Mouse (Mus musculus): ENCODE data around the gene Elovl7.
A peak's percentile ranks its signal among the peaks of the same experiment; 100 is the strongest.

Elovl7 gene

GRCm38 (mm10) chr13:108241715-108242114 is 27.5 kb downstream of the Elovl7 start:
- DNase-seq (ENCODE audit: low spot score in 2 of 2) = no peak

DNA sequence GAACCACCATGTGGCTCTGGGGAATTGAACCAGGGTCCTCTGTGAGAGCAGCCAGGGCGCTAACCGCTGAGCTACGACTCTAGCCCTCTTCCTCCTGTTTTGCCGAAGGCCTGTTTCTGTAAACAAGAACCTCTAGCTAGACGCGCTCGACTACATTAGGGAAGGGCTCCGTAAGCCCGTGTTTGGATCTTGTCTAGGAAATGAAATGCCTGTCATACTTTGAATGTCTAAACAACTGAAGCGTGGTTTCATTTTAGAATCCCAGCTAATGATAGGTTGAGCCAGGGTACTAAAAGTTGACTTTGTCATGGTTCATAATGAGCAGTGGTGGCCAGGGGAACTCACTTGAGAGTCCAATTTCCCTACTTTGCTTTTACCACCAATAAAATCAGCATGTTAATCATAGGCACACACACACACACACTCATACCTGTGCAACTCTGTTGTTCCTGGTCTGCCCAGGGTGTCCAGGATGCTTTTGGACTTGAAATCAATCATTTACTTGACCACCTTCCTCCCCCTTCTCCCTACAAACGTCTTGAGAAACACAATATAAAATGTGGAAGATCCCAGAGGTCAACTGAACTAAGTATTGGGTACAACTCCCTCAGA is 31.0 kb downstream of the Elovl7 start:
- no peak for DNase-seq (ENCODE audit: low spot score in 2 of 2)

GRCm38 (mm10) chr13:108251106-108251505 is 36.9 kb downstream of the Elovl7 start:
- no peak for DNase-seq (ENCODE audit: low spot score in 2 of 2)

GRCm38 (mm10) chr13:108253977-108254376 is 39.8 kb downstream of the Elovl7 start:
- no peak for DNase-seq (ENCODE audit: low spot score in 2 of 2)

DNA sequence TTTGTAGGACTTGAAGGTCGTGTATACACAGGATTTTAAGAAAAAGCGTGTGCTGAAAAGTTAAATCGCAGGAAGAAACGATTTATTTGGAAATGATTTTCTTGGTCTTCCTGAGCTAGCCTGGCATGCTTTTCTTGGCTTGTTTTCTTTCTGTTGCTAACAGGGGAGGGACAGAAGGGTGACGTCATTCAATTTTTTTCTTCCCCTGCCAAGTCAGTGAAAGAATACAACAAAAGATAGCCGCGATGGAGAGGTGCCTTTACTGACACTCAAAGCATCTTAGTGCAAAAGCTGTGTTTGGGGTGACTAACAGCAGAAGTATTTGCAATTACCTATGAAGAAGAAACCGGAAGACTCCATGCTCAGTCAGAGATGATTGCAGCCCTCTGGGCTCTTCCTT is 48.8 kb downstream of the Elovl7 start:
- no peak for DNase-seq (ENCODE audit: low spot score in 2 of 2)

DNA sequence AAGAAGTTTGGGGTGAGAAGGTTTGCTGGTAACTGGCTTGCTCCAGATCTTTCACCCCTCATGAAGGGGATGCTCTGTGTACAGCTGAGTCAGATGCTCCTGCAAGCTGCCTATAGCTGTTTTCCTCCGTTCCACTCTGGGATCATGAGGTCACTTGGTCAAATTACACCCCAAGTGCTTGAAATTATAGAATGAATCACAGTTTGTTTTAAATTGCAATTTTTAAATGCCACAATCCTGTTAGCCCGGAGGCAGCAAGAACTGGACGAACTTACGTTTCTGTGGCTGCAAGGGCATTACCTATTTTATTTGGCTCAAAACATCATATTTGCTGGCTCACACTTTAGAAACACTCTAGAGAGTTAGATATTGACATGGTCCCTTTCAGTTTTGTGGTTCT is 51.2 kb downstream of the Elovl7 start:
- DNase-seq (ENCODE audit: low spot score in 2 of 2) = no peak

DNA sequence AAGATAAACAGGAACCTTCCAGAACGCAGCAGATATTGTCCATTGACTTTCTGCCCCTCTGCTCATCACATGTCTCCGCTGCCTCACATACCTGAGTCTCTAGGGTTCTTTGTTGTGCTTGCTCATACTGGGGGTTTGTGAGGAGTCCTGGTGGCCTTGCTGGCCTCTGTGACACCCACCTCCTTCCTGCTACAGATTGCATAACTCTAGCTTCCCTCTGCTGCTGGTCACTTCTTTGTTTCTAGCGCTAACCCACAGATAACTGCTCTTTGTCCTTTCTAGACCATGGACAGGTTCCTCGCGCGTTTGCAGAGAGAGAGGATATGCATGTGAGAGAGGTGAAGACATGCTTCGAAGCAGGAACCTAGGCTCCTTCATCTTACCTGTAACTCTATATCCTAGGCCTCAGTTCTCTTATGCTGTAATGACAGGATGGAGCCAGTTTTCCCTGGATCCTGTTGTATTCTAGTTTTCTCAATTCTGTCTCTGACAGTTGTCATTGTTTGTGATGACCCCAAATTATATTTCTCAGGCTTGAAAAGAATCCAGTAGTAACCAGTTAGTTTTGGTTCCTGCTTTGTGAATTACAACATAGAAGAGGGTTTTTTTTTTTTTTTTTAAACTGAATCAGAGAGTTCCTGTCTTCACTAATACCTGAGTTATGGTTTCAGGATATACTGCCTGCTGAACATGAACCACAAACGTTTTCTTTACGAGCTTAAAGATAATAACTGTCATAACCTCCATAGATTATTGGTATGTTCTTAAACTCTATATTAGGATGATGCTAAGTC is 53.8 kb downstream of the Elovl7 start:
- no peak for DNase-seq (ENCODE audit: low spot score in 2 of 2)

DNA sequence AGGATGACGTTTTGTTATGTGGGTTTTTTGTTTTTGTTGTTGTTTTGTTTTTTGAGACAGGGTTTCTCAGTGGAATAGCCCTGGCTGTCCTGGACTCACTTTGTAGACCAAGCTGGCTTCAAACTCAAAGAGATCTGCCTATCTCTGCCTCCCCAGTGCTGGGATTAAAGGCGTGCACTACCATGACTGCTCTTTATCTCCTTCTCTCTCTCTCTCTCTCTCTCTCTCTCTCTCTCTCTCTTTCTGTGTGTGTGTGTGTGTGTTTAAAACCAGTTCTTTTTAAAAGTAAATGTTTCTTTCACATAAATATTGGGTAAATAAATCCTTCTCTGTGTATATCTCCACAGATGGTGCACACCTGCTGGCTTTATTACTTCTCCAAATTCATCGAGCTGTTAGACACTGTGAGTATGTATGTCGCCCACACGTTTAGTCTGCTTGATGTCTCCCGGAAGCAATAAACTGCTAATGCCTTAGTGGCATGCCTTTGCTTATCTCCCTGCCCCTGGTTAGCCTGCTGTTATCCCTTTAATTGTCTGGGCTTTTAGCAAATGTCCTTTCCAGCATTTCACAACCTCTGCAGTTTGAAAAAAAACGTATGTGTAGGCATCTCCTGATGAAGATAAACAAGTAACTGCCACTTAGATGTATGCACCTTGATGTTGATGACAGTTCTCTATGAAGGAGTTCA is 57.4 kb downstream of the Elovl7 start:
- DNase-seq (ENCODE audit: low spot score in 2 of 2) = no peak

DNA sequence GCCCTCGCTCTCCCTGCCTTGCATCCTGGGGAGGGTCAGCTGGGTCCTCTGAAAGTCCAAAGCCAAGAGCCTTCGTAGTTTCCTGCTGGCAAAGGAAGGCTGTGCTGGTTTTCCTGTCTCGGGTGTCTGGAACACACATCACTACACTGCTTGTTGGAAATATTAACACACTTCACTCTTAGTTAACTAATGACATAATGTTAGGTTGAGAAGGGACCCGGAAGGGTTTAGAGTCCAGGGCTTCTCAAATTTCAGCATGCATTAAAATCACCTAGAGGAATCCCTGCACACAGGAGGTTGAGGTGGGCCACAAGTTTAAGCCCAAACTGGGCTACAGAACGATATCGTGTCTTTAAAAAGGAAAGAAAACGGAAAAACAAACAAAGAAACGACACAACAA is 58.1 kb downstream of the Elovl7 start:
- DNase-seq (ENCODE audit: low spot score in 2 of 2) = no peak

- DNase-seq (ENCODE audit: low spot score in 2 of 2) = no peak
Measured at GRCm38 (mm10) chr13:108273034-108273433, 58.8 kb downstream of the Elovl7 start.

DNA sequence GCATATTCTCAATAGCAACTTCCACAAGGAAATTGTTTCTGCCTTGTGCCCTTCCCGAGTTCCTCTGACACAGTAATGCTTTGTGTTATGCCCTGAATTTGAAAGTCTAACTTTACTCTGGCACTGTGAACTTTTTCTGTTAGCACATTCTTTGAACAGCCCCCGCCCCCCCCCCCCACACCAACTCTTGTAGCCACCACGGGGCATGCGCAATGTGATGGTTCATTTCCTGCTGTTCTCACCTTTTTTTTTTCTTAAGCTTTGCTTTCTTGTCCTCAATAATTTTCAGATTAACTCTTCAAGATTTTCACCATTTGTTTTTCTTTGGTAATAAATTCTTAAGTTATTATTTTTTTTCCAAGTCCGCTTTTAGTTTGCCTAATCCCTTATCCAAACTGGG is 59.3 kb downstream of the Elovl7 start:
- DNase-seq (ENCODE audit: low spot score in 2 of 2) = no peak

DNA sequence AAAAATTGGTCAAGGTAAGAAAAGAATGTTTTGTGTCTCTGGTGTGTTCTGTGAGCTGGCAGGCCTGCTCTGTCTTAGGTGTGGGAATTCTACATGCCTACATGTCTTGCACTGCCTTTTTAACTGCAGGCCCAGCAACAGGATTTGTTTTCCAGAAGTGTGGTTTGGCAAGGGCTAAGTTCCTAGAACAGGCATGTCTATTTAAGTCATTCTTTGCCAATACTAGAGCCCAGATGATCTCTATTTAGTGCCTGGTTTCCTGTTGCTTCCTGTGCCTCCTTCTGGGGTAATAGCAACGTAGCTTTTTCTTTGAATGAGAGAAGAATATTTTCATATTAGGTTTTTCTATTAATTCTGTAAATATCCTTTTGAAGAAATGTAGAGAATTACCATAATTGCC is 62.4 kb downstream of the Elovl7 start:
- DNase-seq (ENCODE audit: low spot score in 2 of 2) = no peak

- no peak for DNase-seq (ENCODE audit: low spot score in 2 of 2)
Measured at GRCm38 (mm10) chr13:108277320-108277719, 63.1 kb downstream of the Elovl7 start.

GRCm38 (mm10) chr13:108278592-108278991 is 64.4 kb downstream of the Elovl7 start:
- no peak for DNase-seq (ENCODE audit: low spot score in 2 of 2)

DNA sequence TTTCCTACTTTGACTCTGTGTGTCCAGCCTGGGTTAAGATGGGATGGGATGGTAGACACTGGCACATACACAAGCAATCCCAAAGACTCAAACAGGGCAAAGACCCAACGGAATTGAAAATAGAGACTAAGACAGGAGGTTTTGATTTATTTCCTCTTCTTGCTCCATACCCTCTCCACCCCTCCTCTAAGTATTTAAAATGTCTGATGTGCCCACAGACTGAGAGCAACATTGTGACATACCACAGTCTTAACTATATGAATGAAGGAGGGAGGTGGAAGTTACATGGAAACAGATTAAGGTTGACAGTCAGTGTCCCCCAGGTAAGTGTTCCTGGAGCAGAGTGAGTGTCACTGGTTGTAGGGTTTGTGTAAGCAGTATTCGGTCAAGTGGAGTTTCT is 70.1 kb downstream of the Elovl7 start:
- no peak for DNase-seq (ENCODE audit: low spot score in 2 of 2)

GRCm38 (mm10) chr13:108287953-108288352 is 73.7 kb downstream of the Elovl7 start:
- no peak for DNase-seq (ENCODE audit: low spot score in 2 of 2)

- no peak for DNase-seq (ENCODE audit: low spot score in 2 of 2)
Measured at GRCm38 (mm10) chr13:108289436-108289835, 75.2 kb downstream of the Elovl7 start.

- no peak for DNase-seq (ENCODE audit: low spot score in 2 of 2)
Measured at GRCm38 (mm10) chr13:108290314-108290713, 76.1 kb downstream of the Elovl7 start.

DNA sequence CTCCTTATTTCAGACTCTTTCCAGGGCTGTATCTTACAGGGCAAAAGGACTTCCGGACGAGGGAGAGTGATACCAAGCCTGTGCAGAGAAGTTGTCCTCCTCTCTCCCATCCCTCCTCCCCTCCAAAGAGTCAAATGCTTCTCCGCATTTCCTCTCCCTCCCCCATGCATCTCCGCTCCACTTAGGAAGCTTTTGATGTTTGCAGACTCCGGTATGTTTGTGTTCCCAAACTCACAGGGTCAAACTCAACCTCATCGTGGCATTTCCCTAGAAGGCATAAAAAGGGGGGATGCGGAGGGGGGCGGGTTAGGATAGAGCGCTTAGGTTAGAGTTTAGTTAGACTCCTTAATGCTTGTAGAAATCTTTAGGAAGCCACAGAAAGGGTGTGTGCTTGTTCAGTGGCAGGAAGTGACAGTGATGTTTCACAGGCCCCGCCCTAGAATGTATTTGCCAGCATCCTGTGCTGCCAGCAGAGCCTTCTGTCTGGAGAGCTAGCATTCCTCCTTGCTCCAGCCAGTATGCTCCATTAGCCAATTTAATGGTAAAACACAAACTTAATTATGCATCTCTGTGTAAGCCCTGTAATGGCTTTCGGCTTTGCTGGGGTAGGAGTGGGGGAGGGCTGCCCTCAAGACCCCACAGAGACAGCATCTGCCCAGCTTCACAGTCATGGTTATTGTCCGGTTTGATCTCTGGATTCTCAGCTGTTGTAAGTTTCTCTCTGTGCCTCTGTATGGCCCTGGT is 83.3 kb downstream of the Elovl7 start:
- DNase-seq (ENCODE audit: low spot score in 2 of 2) = peak; percentile 49 to 53

GRCm38 (mm10) chr13:108298241-108298640 is 84.0 kb downstream of the Elovl7 start:
- DNase-seq (ENCODE audit: low spot score in 2 of 2) = no peak

- DNase-seq (ENCODE audit: low spot score in 2 of 2) = no peak
Measured at GRCm38 (mm10) chr13:108300346-108300950, 86.2 kb downstream of the Elovl7 start.

DNA sequence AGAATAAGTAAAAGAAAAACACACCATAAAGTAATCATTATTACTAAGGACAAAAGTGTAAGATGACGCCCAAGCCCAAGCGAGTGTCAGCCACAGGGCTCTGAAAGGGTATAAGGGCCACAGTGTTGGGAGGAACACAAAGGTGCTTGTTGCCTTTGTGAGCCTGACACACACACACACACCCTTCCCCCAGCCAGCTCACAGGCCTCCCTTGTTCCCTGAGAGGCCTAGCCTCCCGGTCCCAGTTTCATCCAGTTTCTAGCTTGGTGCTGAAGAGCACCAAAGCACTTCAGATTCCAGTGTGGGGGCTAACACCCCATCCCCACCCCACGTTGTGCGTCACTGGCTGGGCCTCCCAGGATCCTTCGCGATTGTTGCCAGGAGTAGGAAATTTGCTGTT is 87.2 kb downstream of the Elovl7 start:
- no peak for DNase-seq (ENCODE audit: low spot score in 2 of 2)

Data from thymus, postnatal 10 days (tissue).